Mouse (Mus musculus): ENCODE measurements at regions not wholly inside any gene's neighbourhood (a gene's known extent, or its start where the extent isn't known, plus 50 kb on each side); places are given as distances from the start of the nearest gene placed in this dataset.
"Not testable (repeated sequence)": the region's sequence is repeated elsewhere in the genome, so short reads cannot be mapped to it uniquely, and the experiment has no call there.

- WGBS: 89% methylated on average over 4 of the region's 4 CpGs
- no peak overlapping the region for H3K9ac ChIP-seq (replicated peaks; ENCODE audit: low read depth, low read length)
- H3K27me3 ChIP-seq (ENCODE audit: control insufficient read depth, insufficient read depth, low read length): no peaks in the 10 kb centered on the region
- no peaks in the 10 kb centered on the region for H3K36me3 ChIP-seq (ENCODE audit: control insufficient read depth, insufficient read depth, low read length)
- no peak overlapping the region for H3K4me3 ChIP-seq (ENCODE audit: low read depth, low read length)
- H3K27ac ChIP-seq (ENCODE audit: low read depth, low read length): no peak overlapping the region
- H3K4me1 ChIP-seq (ENCODE audit: control insufficient read depth, insufficient read depth, low read length): no peaks in the 10 kb centered on the region
- no peak for ATAC-seq (ENCODE audit: low read depth)
- no peaks in the 10 kb centered on the region for H3K9me3 ChIP-seq (ENCODE audit: control insufficient read depth, low read length)
- H3K4me2 ChIP-seq (ENCODE audit: low read depth, low read length): no peak overlapping the region
Observed at GRCm38 (mm10) chr10:108111398-108111797, 50.6 kb upstream of the Ppp1r12a start.

- no peaks in the 10 kb centered on the region for H3K4me1 ChIP-seq (ENCODE audit: control insufficient read depth, insufficient read depth, low read length)
- no peaks in the 10 kb centered on the region for H3K27me3 ChIP-seq (ENCODE audit: control insufficient read depth, insufficient read depth, low read length)
- H3K4me2 ChIP-seq (ENCODE audit: low read depth, low read length): no peak overlapping the region
- 73% methylated on average over 7 of the region's 7 CpGs for whole genome bisulfite sequencing
- no peak overlapping the region for H3K4me3 ChIP-seq (ENCODE audit: low read depth, low read length)
- H3K36me3 ChIP-seq (ENCODE audit: control insufficient read depth, insufficient read depth, low read length): no peaks in the 10 kb centered on the region
- no peak overlapping the region for H3K9ac ChIP-seq (replicated peaks; ENCODE audit: low read depth, low read length)
- H3K27ac ChIP-seq (ENCODE audit: low read depth, low read length): no peak overlapping the region
- no peaks in the 10 kb centered on the region for H3K9me3 ChIP-seq (ENCODE audit: control insufficient read depth, low read length)
- no peak for ATAC-seq (ENCODE audit: low read depth)
Observed at GRCm38 (mm10) chr10:108110891-108111290, 51.1 kb upstream of the Ppp1r12a start.

- no peaks in the 10 kb centered on the region for H3K36me3 ChIP-seq (ENCODE audit: control insufficient read depth, insufficient read depth, low read length)
- H3K4me3 ChIP-seq (ENCODE audit: low read depth, low read length): no peak overlapping the region
- no peak overlapping the region for H3K27ac ChIP-seq (ENCODE audit: low read depth, low read length)
- no peaks in the 10 kb centered on the region for H3K9me3 ChIP-seq (ENCODE audit: control insufficient read depth, low read length)
- no peak overlapping the region for H3K9ac ChIP-seq (replicated peaks; ENCODE audit: low read depth, low read length)
- H3K4me1 ChIP-seq (ENCODE audit: control insufficient read depth, insufficient read depth, low read length): no peaks in the 10 kb centered on the region
- no peaks in the 10 kb centered on the region for H3K27me3 ChIP-seq (ENCODE audit: control insufficient read depth, insufficient read depth, low read length)
- ATAC-seq (ENCODE audit: low read depth): no peak
- H3K4me2 ChIP-seq (ENCODE audit: low read depth, low read length): no peak overlapping the region
Observed at GRCm38 (mm10) chr10:108110197-108110596, 51.8 kb upstream of the Ppp1r12a start.

GRCm38 (mm10) chr10:108108500-108108899 is 53.5 kb upstream of the Ppp1r12a start:
- not testable (repeated sequence) for H3K9ac ChIP-seq (replicated peaks; ENCODE audit: low read depth, low read length)
- WGBS: 87% methylated on average over 4 of the region's 4 CpGs

GRCm38 (mm10) chr10:108101521-108101920 is 60.5 kb upstream of the Ppp1r12a start:
- no peaks in the 10 kb centered on the region for H3K27me3 ChIP-seq (ENCODE audit: control insufficient read depth, insufficient read depth, low read length)
- no peaks in the 10 kb centered on the region for H3K4me1 ChIP-seq (ENCODE audit: control insufficient read depth, insufficient read depth, low read length)
- no peak for ATAC-seq (ENCODE audit: low read depth)
- H3K27ac ChIP-seq (ENCODE audit: low read depth, low read length): no peak overlapping the region
- H3K9ac ChIP-seq (replicated peaks; ENCODE audit: low read depth, low read length): no peak overlapping the region
- no peaks in the 10 kb centered on the region for H3K9me3 ChIP-seq (ENCODE audit: control insufficient read depth, low read length)
- no peak overlapping the region for H3K4me3 ChIP-seq (ENCODE audit: low read depth, low read length)
- WGBS: 84% methylated on average over 7 of the region's 7 CpGs
- no peaks in the 10 kb centered on the region for H3K36me3 ChIP-seq (ENCODE audit: control insufficient read depth, insufficient read depth, low read length)
- H3K4me2 ChIP-seq (ENCODE audit: low read depth, low read length): no peak overlapping the region

More at GRCm38 (mm10) chr10:108108500-108108899, 53.5 kb upstream of the Ppp1r12a start:
- H3K4me3 ChIP-seq (ENCODE audit: low read depth, low read length); H3K9me3 ChIP-seq (ENCODE audit: control insufficient read depth, low read length); H3K4me2 ChIP-seq (ENCODE audit: low read depth, low read length); H3K27me3 ChIP-seq (ENCODE audit: control insufficient read depth, insufficient read depth, low read length); H3K27ac ChIP-seq (ENCODE audit: low read depth, low read length); H3K36me3 ChIP-seq (ENCODE audit: control insufficient read depth, insufficient read depth, low read length); ATAC-seq (ENCODE audit: low read depth); H3K4me1 ChIP-seq (ENCODE audit: control insufficient read depth, insufficient read depth, low read length): not testable (repeated sequence)

- no peak overlapping the region for H3K4me2 ChIP-seq (ENCODE audit: low read depth, low read length)
- H3K36me3 ChIP-seq (ENCODE audit: control insufficient read depth, insufficient read depth, low read length): no peaks in the 10 kb centered on the region
- H3K27ac ChIP-seq (ENCODE audit: low read depth, low read length): no peak overlapping the region
- H3K27me3 ChIP-seq (ENCODE audit: control insufficient read depth, insufficient read depth, low read length): no peaks in the 10 kb centered on the region
- no peak for ATAC-seq (ENCODE audit: low read depth)
- H3K9me3 ChIP-seq (ENCODE audit: control insufficient read depth, low read length): no peaks in the 10 kb centered on the region
- WGBS: 81% methylated on average over 2 of the region's 2 CpGs
- H3K4me3 ChIP-seq (ENCODE audit: low read depth, low read length): no peak overlapping the region
- H3K9ac ChIP-seq (replicated peaks; ENCODE audit: low read depth, low read length): no peak overlapping the region
- H3K4me1 ChIP-seq (ENCODE audit: control insufficient read depth, insufficient read depth, low read length): no peaks in the 10 kb centered on the region
Observed at GRCm38 (mm10) chr10:108093043-108093442, 69.0 kb upstream of the Ppp1r12a start.

GRCm38 (mm10) chr10:108089375-108089981 is 72.5 kb upstream of the Ppp1r12a start:
- no peak overlapping the region for H3K4me2 ChIP-seq (ENCODE audit: low read depth, low read length)
- no peak for ATAC-seq (ENCODE audit: low read depth)
- no peaks in the 10 kb centered on the region for H3K4me1 ChIP-seq (ENCODE audit: control insufficient read depth, insufficient read depth, low read length)
- no peak overlapping the region for H3K27ac ChIP-seq (ENCODE audit: low read depth, low read length)
- WGBS: 62% methylated on average over 8 of the region's 8 CpGs
- H3K9ac ChIP-seq (replicated peaks; ENCODE audit: low read depth, low read length): no peak overlapping the region
- H3K36me3 ChIP-seq (ENCODE audit: control insufficient read depth, insufficient read depth, low read length): no peaks in the 10 kb centered on the region
- H3K27me3 ChIP-seq (ENCODE audit: control insufficient read depth, insufficient read depth, low read length): no peaks in the 10 kb centered on the region
- no peak overlapping the region for H3K4me3 ChIP-seq (ENCODE audit: low read depth, low read length)
- no peaks in the 10 kb centered on the region for H3K9me3 ChIP-seq (ENCODE audit: control insufficient read depth, low read length)

- H3K4me2 ChIP-seq (ENCODE audit: low read depth, low read length): no peak overlapping the region
- no peak overlapping the region for H3K4me3 ChIP-seq (ENCODE audit: low read depth, low read length)
- no peaks in the 10 kb centered on the region for H3K4me1 ChIP-seq (ENCODE audit: control insufficient read depth, insufficient read depth, low read length)
- no peak for ATAC-seq (ENCODE audit: low read depth)
- H3K36me3 ChIP-seq (ENCODE audit: control insufficient read depth, insufficient read depth, low read length): no peaks in the 10 kb centered on the region
- 76% methylated on average over 8 of the region's 8 CpGs for WGBS
- no peak overlapping the region for H3K9ac ChIP-seq (replicated peaks; ENCODE audit: low read depth, low read length)
- H3K27ac ChIP-seq (ENCODE audit: low read depth, low read length): no peak overlapping the region
- no peaks in the 10 kb centered on the region for H3K9me3 ChIP-seq (ENCODE audit: control insufficient read depth, low read length)
- H3K27me3 ChIP-seq (ENCODE audit: control insufficient read depth, insufficient read depth, low read length): no peaks in the 10 kb centered on the region
Observed at GRCm38 (mm10) chr10:108088883-108089282, 73.1 kb upstream of the Ppp1r12a start.

GRCm38 (mm10) chr10:108088209-108088608 is 73.8 kb upstream of the Ppp1r12a start:
- ATAC-seq (ENCODE audit: low read depth): no peak
- Histone ChIP-seq H3K4me1 (ENCODE audit: control insufficient read depth, insufficient read depth, low read length) (no peaks in the 10 kb centered on the region), H3K4me3 (ENCODE audit: low read depth, low read length) (no peak overlapping the region), H3K4me2 (ENCODE audit: low read depth, low read length) (no peak overlapping the region), H3K27ac (ENCODE audit: low read depth, low read length) (no peak overlapping the region), H3K27me3 (ENCODE audit: control insufficient read depth, insufficient read depth, low read length) (no peaks in the 10 kb centered on the region), H3K9ac (replicated peaks; ENCODE audit: low read depth, low read length) (no peak overlapping the region), H3K9me3 (ENCODE audit: control insufficient read depth, low read length) (no peaks in the 10 kb centered on the region), H3K36me3 (ENCODE audit: control insufficient read depth, insufficient read depth, low read length) (no peaks in the 10 kb centered on the region)
- WGBS: 66% methylated on average over 7 of the region's 7 CpGs
